Mouse (Mus musculus): Measurements from ENCODE around the gene Galnt17.

DNA sequence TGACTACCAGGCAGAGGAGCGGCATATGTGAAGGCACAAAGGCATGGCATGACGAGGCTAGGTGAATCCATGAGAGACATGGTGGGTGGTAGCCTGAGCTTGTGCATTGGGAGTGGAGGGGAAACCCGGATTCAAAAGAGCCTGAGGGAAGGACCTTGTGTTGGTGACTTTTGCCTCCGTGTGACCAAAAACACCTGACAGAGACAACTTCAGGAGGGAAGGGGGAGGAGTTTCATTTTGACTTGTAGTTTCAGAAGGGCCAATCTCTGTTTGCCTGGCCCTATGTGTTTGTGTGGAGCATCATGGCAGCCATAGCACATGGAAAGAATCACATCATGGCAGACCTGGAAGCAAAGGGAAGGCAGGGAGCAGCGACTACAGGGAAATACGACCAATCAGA, 459.7 kb downstream of the Galnt17 start:
- no peak for TF ChIP-seq CTCF (IDR thresholded peaks at IDR 0.05; ENCODE audit: low read depth, low read length)
- TF ChIP-seq POLR2A (IDR thresholded peaks at IDR 0.05; ENCODE audit: insufficient read depth, low read length), result no peak
- no peak for TF ChIP-seq EP300 (IDR thresholded peaks at IDR 0.05; ENCODE audit: insufficient read depth, low read depth, low read length)
